Comparison of ENCODE assay signal across 7 mouse cellular contexts in genomic region chr5:37241224-37241623, GRCm38 (mm10). TPM values are rescaled to one million over a fixed set of nuclear protein-coding genes. Genes with fewer than 3 reads are reported as not detected.
A peak's percentile ranks its signal among the peaks of the same experiment; 100 is the strongest.
DNase-seq lines count a peak whose midpoint lies in the region; ATAC-seq and TF ChIP-seq lines count a peak whose summit lies in the region.

No protein-coding gene starts in this region.

- no peak overlapping the region for H3K4me3 ChIP-seq in lung, embryonic 15.5 days
- H3K4me3 ChIP-seq in lung, postnatal 0 days (ENCODE audit: low read depth, low read length) = no peak overlapping the region
- H3K4me3 ChIP-seq in forebrain, embryonic 14.5 days (ENCODE audit: low read depth, low read length) = peak overlapping the region; percentile 80
- H3K4me3 ChIP-seq in limb, embryonic 11.5 days (ENCODE audit: low read depth, low read length) = peak overlapping the region; percentile 34
- peak overlapping the region; percentile 23 for H3K4me3 ChIP-seq in small intestine, adult 2 months (ENCODE audit: low read depth, low read length)

- no peak for TF ChIP-seq CTCF in lung, postnatal 0 days (IDR thresholded peaks at IDR 0.05)
- no peak for TF ChIP-seq CTCF in small intestine, adult 2 months (IDR thresholded peaks at IDR 0.05; ENCODE audit: extremely low read depth, insufficient read length, insufficient replicate concordance, low read depth, low read length)

- no peak overlapping the region for H3K9ac ChIP-seq in lung, embryonic 15.5 days
- H3K9ac ChIP-seq in lung, postnatal 0 days (replicated peaks; ENCODE audit: low read depth) = no peak overlapping the region
- H3K9ac ChIP-seq in forebrain, embryonic 14.5 days (ENCODE audit: low read length) = peak overlapping the region; percentile 93; the same call in 1 of the 2 replicates
- H3K9ac ChIP-seq in limb, embryonic 11.5 days (ENCODE audit: low read length) = no peak overlapping the region

- TF ChIP-seq POLR2A in small intestine, adult 2 months (IDR thresholded peaks at IDR 0.05; ENCODE audit: low read depth, low read length) = no peak

- peak overlapping the region; percentile 60 for H3K4me2 ChIP-seq in lung, embryonic 15.5 days
- H3K4me2 ChIP-seq in lung, postnatal 0 days (replicated peaks; ENCODE audit: low read depth, low read length) = no peak overlapping the region
- peak overlapping the region; percentile 80 for H3K4me2 ChIP-seq in forebrain, embryonic 14.5 days (ENCODE audit: low read length)
- H3K4me2 ChIP-seq in limb, embryonic 11.5 days (ENCODE audit: low read depth, severe bottlenecking) = peak overlapping the region; percentile 77; the same call in 1 of the 2 replicates

- ATAC-seq in lung, embryonic 15.5 days (ENCODE audit: borderline replicate concordance, extremely low read depth, low FRiP score, low TSS enrichment) = no peak
- ATAC-seq in lung, postnatal 0 days = no peak
- ATAC-seq in forebrain, embryonic 14.5 days = peak; percentile 0; the same call in 1 of the 2 replicates
- ATAC-seq in limb, embryonic 11.5 days (ENCODE audit: insufficient number of reproducible peaks, low FRiP score, low TSS enrichment, low read depth) = no peak

- TF ChIP-seq EP300 in lung, postnatal 0 days (IDR thresholded peaks at IDR 0.05) = no peak

- H3K9me3 ChIP-seq in lung, embryonic 15.5 days = no peaks in the 10 kb centered on the region
- no peaks in the 10 kb centered on the region for H3K9me3 ChIP-seq in lung, postnatal 0 days (ENCODE audit: low read length)
- no peaks in the 10 kb centered on the region for H3K9me3 ChIP-seq in forebrain, embryonic 14.5 days (replicated peaks; ENCODE audit: control insufficient read depth, low read length)
- H3K9me3 ChIP-seq in limb, embryonic 11.5 days (ENCODE audit: control insufficient read depth, low read length) = no peaks in the 10 kb centered on the region

- no peak overlapping the region for H3K27ac ChIP-seq in lung, embryonic 15.5 days
- no peak overlapping the region for H3K27ac ChIP-seq in lung, postnatal 0 days (ENCODE audit: low read length)
- 0 out of 2 replicates have a peak overlapping the region, but pooled peaks have one; percentile 2 for H3K27ac ChIP-seq in forebrain, embryonic 14.5 days (ENCODE audit: low read depth, low read length)
- no peak overlapping the region for H3K27ac ChIP-seq in limb, embryonic 11.5 days (replicated peaks; ENCODE audit: low read depth, low read length)
- H3K27ac ChIP-seq in small intestine, adult 2 months (ENCODE audit: insufficient read depth, low read depth, low read length) = no peak overlapping the region

- peaks cover 67% of the 10 kb centered on the region for H3K27me3 ChIP-seq in lung, embryonic 15.5 days
- peaks cover 53% of the 10 kb centered on the region for H3K27me3 ChIP-seq in lung, postnatal 0 days (replicated peaks; ENCODE audit: insufficient read depth, low read length)
- peaks cover 35% of the 10 kb centered on the region for H3K27me3 ChIP-seq in forebrain, embryonic 14.5 days (replicated peaks; ENCODE audit: control insufficient read depth, insufficient read depth, low read length)
- peaks cover 29% of the 10 kb centered on the region for H3K27me3 ChIP-seq in limb, embryonic 11.5 days (ENCODE audit: control insufficient read depth, insufficient read depth, low read length)
- H3K27me3 ChIP-seq in small intestine, adult 2 months (ENCODE audit: control insufficient read depth, insufficient read depth, low read length) = peaks cover 33% of the 10 kb centered on the region

- 15% methylated on average over 9 of the region's 9 CpGs for WGBS in lung, embryonic 15.5 days
- WGBS in lung, postnatal 0 days = 9% methylated on average over 9 of the region's 9 CpGs
- WGBS in forebrain, embryonic 14.5 days = 10% methylated on average over 9 of the region's 9 CpGs
- WGBS in limb, embryonic 11.5 days = 13% methylated on average over 9 of the region's 9 CpGs
- WGBS in small intestine, adult 2 months = 21% methylated on average over 9 of the region's 9 CpGs

- peaks cover 15% of the 10 kb centered on the region for H3K4me1 ChIP-seq in lung, embryonic 15.5 days
- H3K4me1 ChIP-seq in lung, postnatal 0 days (ENCODE audit: insufficient read depth, low read depth, low read length) = no peaks in the 10 kb centered on the region
- peaks cover 23% of the 10 kb centered on the region for H3K4me1 ChIP-seq in forebrain, embryonic 14.5 days (ENCODE audit: control insufficient read depth, insufficient read depth, low read length)
- peaks cover 21% of the 10 kb centered on the region for H3K4me1 ChIP-seq in limb, embryonic 11.5 days (ENCODE audit: control insufficient read depth, insufficient read depth, low read length)
- H3K4me1 ChIP-seq in small intestine, adult 2 months (ENCODE audit: control insufficient read depth, insufficient read depth, insufficient read length, low read length) = no peaks in the 10 kb centered on the region; the same call in 1 of the 2 replicates

- DNase-seq in lung, postnatal 0 days (ENCODE audit: low spot score) = no peak
- DNase-seq in forebrain, embryonic 14.5 days (ENCODE audit: low spot score) = peak; percentile 45
- no peak for DNase-seq in limb, embryonic 11.5 days (ENCODE audit: low spot score)
- DNase-seq in ovary, postnatal 36 days (ENCODE audit: low spot score) = no peak
- no peak for DNase-seq in kidney, adult 11 months

- H3K36me3 ChIP-seq in lung, embryonic 15.5 days = no peaks in the 10 kb centered on the region
- H3K36me3 ChIP-seq in lung, postnatal 0 days (ENCODE audit: insufficient read depth, low read length) = no peaks in the 10 kb centered on the region
- H3K36me3 ChIP-seq in forebrain, embryonic 14.5 days (ENCODE audit: control insufficient read depth, insufficient read depth, low read length) = no peaks in the 10 kb centered on the region
- no peaks in the 10 kb centered on the region for H3K36me3 ChIP-seq in limb, embryonic 11.5 days (ENCODE audit: control insufficient read depth, insufficient read depth, low read length)
- no peaks in the 10 kb centered on the region for H3K36me3 ChIP-seq in small intestine, adult 2 months (ENCODE audit: control insufficient read depth, insufficient read depth, low read length)

RNA-seq across cellular contexts. Expression of gene Crmp1, which starts 0.5 kb away (rescaled TPM):
- polyA plus RNA-seq in lung, embryonic 15.5 days (2015; fragmentation: Nextera tagmentation; extraction: Ambion mirVana) = 10.6 and 12.5 TPM in 2 replicates
- polyA plus RNA-seq in lung, postnatal 0 days (2015; fragmentation: Nextera tagmentation; extraction: Ambion mirVana) = 1.2 and 1.4 TPM in 2 replicates
- 654 and 880 TPM in 2 replicates for polyA plus RNA-seq in forebrain, embryonic 14.5 days (2014; fragmentation: Nextera tagmentation; extraction: Ambion mirVana)
- polyA plus RNA-seq in limb, embryonic 11.5 days (2014; fragmentation: Nextera tagmentation; extraction: Ambion mirVana) = 36.6 and 37.1 TPM in 2 replicates
- polyA plus RNA-seq in small intestine, adult 2 months (2012; rRNA removed) = 0.79 and 1.1 TPM in 2 replicates

Comparison
In these comparisons a context has a peak if more than half of its experiments do, and no peak if none do; other contexts are left out.
1. H3K4me3 ChIP-seq: peak in forebrain, embryonic 14.5 days (single experiment), limb, embryonic 11.5 days (single experiment) and small intestine, adult 2 months (single experiment); none in lung, embryonic 15.5 days (single experiment) and lung, postnatal 0 days (single experiment).
2. RNA of gene Crmp1, which starts 0.5 kb away (polyA plus RNA-seq): 654 to 880 TPM in forebrain, embryonic 14.5 days; 36.6 to 37.1 TPM in limb, embryonic 11.5 days, 10.6 to 12.5 TPM in lung, embryonic 15.5 days, 1.2 to 1.4 TPM in lung, postnatal 0 days and 0.79 to 1.1 TPM in small intestine, adult 2 months; every median in the first group is over 10 times any median in the second.